Comparison of ENCODE assay signal across 8 mouse cellular contexts in the genomic region with DNA sequence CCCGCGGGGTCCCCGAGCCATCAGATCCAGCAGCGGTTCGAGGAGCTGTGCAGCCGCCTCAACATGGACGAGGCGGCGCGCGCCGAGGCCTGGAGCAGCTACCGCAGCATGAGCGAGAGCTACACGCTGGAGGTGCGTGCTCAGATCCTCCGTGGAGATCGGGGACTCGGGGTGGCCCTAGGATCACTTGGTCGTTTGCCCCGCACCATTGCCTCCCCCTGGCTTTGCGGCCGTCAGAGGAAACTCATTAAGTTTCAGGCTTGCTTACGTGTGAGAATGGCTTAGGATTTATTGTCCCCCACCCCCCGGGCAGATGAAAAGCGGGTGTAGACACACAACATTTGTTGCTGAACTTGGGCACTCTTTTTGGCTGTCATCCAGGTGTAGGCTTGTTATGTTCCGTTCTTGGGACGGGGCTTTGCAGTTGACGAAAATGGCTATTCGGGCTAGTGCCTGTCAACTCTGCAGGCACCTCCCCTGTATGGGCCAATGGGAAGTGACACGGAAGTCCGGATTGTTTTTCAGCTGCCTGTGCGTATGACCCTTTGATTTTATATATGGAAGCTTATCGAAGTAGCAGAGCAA. TPM values are rescaled to one million over a fixed set of nuclear protein-coding genes. Genes with fewer than 3 reads are reported as not detected.
A peak's percentile ranks its signal among the peaks of the same experiment; 100 is the strongest.
DNase-seq lines count a peak whose midpoint lies in the region; ATAC-seq and TF ChIP-seq lines count a peak whose summit lies in the region.

No protein-coding gene starts in this region.

- H3K4me2 ChIP-seq in heart, embryonic 11.5 days = peak overlapping the region; percentile 68
- H3K4me2 ChIP-seq in kidney, embryonic 15.5 days = peak overlapping the region; percentile 69
- peak overlapping the region; percentile 62 for H3K4me2 ChIP-seq in limb, embryonic 15.5 days
- H3K4me2 ChIP-seq in midbrain, postnatal 0 days (ENCODE audit: low read depth, low read length, poor library complexity, severe bottlenecking) = peak overlapping the region; percentile 61

- no peak for TF ChIP-seq POLR2A in bone marrow macrophage, adult 2 months (IDR thresholded peaks at IDR 0.05; ENCODE audit: borderline replicate concordance, low read depth, low read length)

- H3K4me1 ChIP-seq in bone marrow macrophage, adult 2 months (ENCODE audit: control insufficient read depth, insufficient read depth, low read length) = peaks cover 11% of the 10 kb centered on the region
- peaks cover 4% of the 10 kb centered on the region; the same call in 1 of the 2 replicates for H3K4me1 ChIP-seq in heart, embryonic 11.5 days (ENCODE audit: control insufficient read depth, insufficient read depth, low read length)
- H3K4me1 ChIP-seq in kidney, embryonic 15.5 days = peaks cover 18% of the 10 kb centered on the region
- H3K4me1 ChIP-seq in limb, embryonic 15.5 days = peaks cover 11% of the 10 kb centered on the region
- peaks cover 4% of the 10 kb centered on the region; the same call in 1 of the 2 replicates for H3K4me1 ChIP-seq in midbrain, postnatal 0 days (ENCODE audit: insufficient read depth, low read length)

- peak; percentile 77 for ATAC-seq in erythroid progenitor cell, adult 5-6 weeks (replicated peaks; ENCODE audit: low FRiP score, poor library complexity, severe bottlenecking)
- peak; percentile 81 for ATAC-seq in heart, embryonic 11.5 days (replicated peaks; ENCODE audit: insufficient number of reproducible peaks, low FRiP score, low TSS enrichment)
- peak; percentile 84 for ATAC-seq in kidney, embryonic 15.5 days (replicated peaks; ENCODE audit: low FRiP score)
- peak; percentile 71 for ATAC-seq in limb, embryonic 15.5 days (ENCODE audit: insufficient number of reproducible peaks, low FRiP score, low TSS enrichment, low read depth)
- ATAC-seq in midbrain, postnatal 0 days (ENCODE audit: low FRiP score) = peak; percentile 78

- H3K27ac ChIP-seq in bone marrow macrophage, adult 2 months (ENCODE audit: insufficient read depth, low read depth, low read length) = peak overlapping the region; percentile 70
- peak overlapping the region; percentile 36 for H3K27ac ChIP-seq in heart, embryonic 11.5 days (ENCODE audit: low read depth, low read length)
- H3K27ac ChIP-seq in kidney, embryonic 15.5 days = peak overlapping the region; percentile 85
- peak overlapping the region; percentile 81 for H3K27ac ChIP-seq in limb, embryonic 15.5 days
- peak overlapping the region; percentile 83 for H3K27ac ChIP-seq in midbrain, postnatal 0 days (ENCODE audit: low read depth, low read length)

- peak; percentile 85 for DNase-seq in midbrain, postnatal 0 days (ENCODE audit: low spot score)
- DNase-seq in spleen, postnatal 36 days (ENCODE audit: low spot score in 2 of 2) = peak; percentile 87 to 88

- WGBS in heart, embryonic 11.5 days (ENCODE audit: insufficient replicate concordance) = under 1% methylated on average over 34 of the region's 34 CpGs
- under 1% methylated on average over 34 of the region's 34 CpGs for WGBS in kidney, embryonic 15.5 days
- under 1% methylated on average over 33 of the region's 34 CpGs for WGBS in limb, embryonic 15.5 days
- under 1% methylated on average over 33 of the region's 34 CpGs for WGBS in midbrain, postnatal 0 days

- peaks cover 5% of the 10 kb centered on the region for H3K79me3 ChIP-seq in C2C12 (ENCODE audit: low read depth)

- no peak for TF ChIP-seq CTCF in C2C12 (IDR thresholded peaks at IDR 0.05; ENCODE audit: control insufficient read depth, insufficient read depth, insufficient read length)
- TF ChIP-seq CTCF in bone marrow macrophage, adult 2 months (IDR thresholded peaks at IDR 0.05; ENCODE audit: low read depth, low read length) = no peak
- no peak for TF ChIP-seq CTCF in midbrain, postnatal 0 days (IDR thresholded peaks at IDR 0.05)

- peak overlapping the region; percentile 79 for H3K9ac ChIP-seq in heart, embryonic 11.5 days (ENCODE audit: low read depth, low read length)
- H3K9ac ChIP-seq in kidney, embryonic 15.5 days = peak overlapping the region; percentile 86
- peak overlapping the region; percentile 76 for H3K9ac ChIP-seq in limb, embryonic 15.5 days
- H3K9ac ChIP-seq in midbrain, postnatal 0 days (replicated peaks; ENCODE audit: low read length, poor library complexity, severe bottlenecking) = peak overlapping the region; percentile 77

- H3K79me2 ChIP-seq in C2C12 (ENCODE audit: control insufficient read depth, insufficient read depth) = no peaks in the 10 kb centered on the region

- H3K4me3 ChIP-seq in C2C12 (ENCODE audit: insufficient read depth, poor library complexity, severe bottlenecking) = peak overlapping the region; percentile 89
- peak overlapping the region; percentile 85 for H3K4me3 ChIP-seq in bone marrow macrophage, adult 2 months (ENCODE audit: insufficient read depth, low read length)
- peak overlapping the region; percentile 59 for H3K4me3 ChIP-seq in heart, embryonic 11.5 days (ENCODE audit: low read depth, low read length)
- H3K4me3 ChIP-seq in kidney, embryonic 15.5 days (replicated peaks) = peak overlapping the region; percentile 95
- H3K4me3 ChIP-seq in limb, embryonic 15.5 days = peak overlapping the region; percentile 67
- H3K4me3 ChIP-seq in midbrain, postnatal 0 days (ENCODE audit: low read depth, low read length) = peak overlapping the region; percentile 79

- no peaks in the 10 kb centered on the region for H3K27me3 ChIP-seq in C2C12 (ENCODE audit: control insufficient read depth, insufficient read depth, insufficient read length)
- no peaks in the 10 kb centered on the region for H3K27me3 ChIP-seq in heart, embryonic 11.5 days (ENCODE audit: control insufficient read depth, insufficient read depth, low read length)
- no peaks in the 10 kb centered on the region for H3K27me3 ChIP-seq in kidney, embryonic 15.5 days
- no peaks in the 10 kb centered on the region for H3K27me3 ChIP-seq in limb, embryonic 15.5 days
- no peaks in the 10 kb centered on the region for H3K27me3 ChIP-seq in midbrain, postnatal 0 days (ENCODE audit: insufficient read depth, low read length)

- no peaks in the 10 kb centered on the region for H3K36me3 ChIP-seq in C2C12 (ENCODE audit: control insufficient read depth, insufficient read depth)
- H3K36me3 ChIP-seq in heart, embryonic 11.5 days (ENCODE audit: control insufficient read depth, insufficient read depth, low read length) = no peaks in the 10 kb centered on the region
- H3K36me3 ChIP-seq in kidney, embryonic 15.5 days = peaks cover 5% of the 10 kb centered on the region; the same call in 1 of the 2 replicates
- H3K36me3 ChIP-seq in limb, embryonic 15.5 days = peaks cover 9% of the 10 kb centered on the region
- H3K36me3 ChIP-seq in midbrain, postnatal 0 days (ENCODE audit: insufficient read depth, low read length) = no peaks in the 10 kb centered on the region

- H3K9me3 ChIP-seq in heart, embryonic 11.5 days (replicated peaks; ENCODE audit: control insufficient read depth, low read length) = no peaks in the 10 kb centered on the region
- no peaks in the 10 kb centered on the region for H3K9me3 ChIP-seq in kidney, embryonic 15.5 days (replicated peaks)
- no peaks in the 10 kb centered on the region for H3K9me3 ChIP-seq in limb, embryonic 15.5 days
- no peaks in the 10 kb centered on the region for H3K9me3 ChIP-seq in midbrain, postnatal 0 days (ENCODE audit: low read length)

- H3ac ChIP-seq in C2C12 (ENCODE audit: control insufficient read depth, insufficient read length, low read depth) = peak overlapping the region; percentile 74

TF ChIP-seq in C2C12, 6 proteins besides CTCF, POLR2A, EP300 and RAD21:
- no peak for TF ChIP-seq CEBPB (IDR thresholded peaks at IDR 0.05; ENCODE audit: low read depth)
- no peak for TF ChIP-seq MAX (IDR thresholded peaks at IDR 0.05)
- no peak for TF ChIP-seq MYOG (IDR thresholded peaks at IDR 0.05; ENCODE audit: control insufficient read depth, extremely low read depth, insufficient read length)
- no peak for TF ChIP-seq USF1 (IDR thresholded peaks at IDR 0.05; ENCODE audit: low read depth)
- TF ChIP-seq MYOD1 (IDR thresholded peaks at IDR 0.05; ENCODE audit: control insufficient read depth, insufficient read length, low read depth) = no peak
- no peak for TF ChIP-seq FOSL1 (IDR thresholded peaks at IDR 0.05; ENCODE audit: insufficient read depth, low read length, poor library complexity, severe bottlenecking)
TF ChIP-seq in C2C12: peak in this region for 0.

RNA-seq across cellular contexts. Expression of a gene that starts 0.5 kb away (rescaled TPM):
- polyA plus RNA-seq in C2C12 (2012; fragmentation: generic; extraction: Trizol) = 4.7 TPM
- 51.3 and 54.7 TPM in 2 replicates for polyA plus RNA-seq in bone marrow macrophage, adult 2 months (2012; ENCODE audit: insufficient read depth, insufficient read length, missing spikeins)
- total RNA-seq in erythroid progenitor cell, adult 5-6 weeks (2015; ENCODE audit: low replicate concordance) = 24.5 and 28.9 TPM in 2 replicates
- total RNA-seq in erythroid progenitor cell, adult 5-6 weeks (2017; ENCODE audit: low replicate concordance) = 20.0 and 28.2 TPM in 2 replicates
- polyA plus RNA-seq in heart, embryonic 11.5 days (2014; fragmentation: Nextera tagmentation; extraction: Ambion mirVana) = 14.6 and 14.7 TPM in 2 replicates
- polyA plus RNA-seq in kidney, embryonic 15.5 days (2015; fragmentation: Nextera tagmentation; extraction: Ambion mirVana) = 17.9 and 18.5 TPM in 2 replicates
- polyA plus RNA-seq in limb, embryonic 15.5 days (2015; fragmentation: Nextera tagmentation; extraction: Ambion mirVana) = 19.1 and 19.6 TPM in 2 replicates
- 33.6 and 34.2 TPM in 2 replicates for total RNA-seq in midbrain, postnatal 0 days (2014; rRNA removed)
- 14.2 and 17.1 TPM in 2 replicates for polyA plus RNA-seq in midbrain, postnatal 0 days (2015; fragmentation: Nextera tagmentation; extraction: Ambion mirVana)

Comparison
In these comparisons a context has a peak if more than half of its experiments do, and no peak if none do; other contexts are left out.
1. Peak in every context shown above with its lines: DNase-seq, ATAC-seq, H3K4me3 ChIP-seq and H3K27ac ChIP-seq.